Mouse (Mus musculus) Patski (cell line): ENCODE measurements around the gene Cmah. TPM values are rescaled to one million over a fixed set of nuclear protein-coding genes. Genes with fewer than 3 reads are reported as not detected.

Source experiments
- ATAC-seq: fragments of 100-300 bp; one replicate; pipeline ENCODE4 v1.8.0; 2021
- CTCF ChIA-PET: fragments of 350-600 bp; sonication (Branson Sonifier 250); formaldehyde crosslinking; loops from one replicate; lab custom pipeline; 2022; ENCODE audit warnings: inconsistent platforms; lab: Charles Lee
- POLR2A ChIA-PET: fragments of 350-600 bp; sonication (Branson Sonifier 250); formaldehyde crosslinking; loops from one replicate; lab custom pipeline; 2022; ENCODE audit warnings: antibody characterized with exemption, inconsistent platforms; lab: Charles Lee
- DNase-seq: peaks from one replicate; pipeline ENCODE4 v3.0.0-alpha.2; 2011; ENCODE audit warnings: low read depth, low spot score
- H3K27me3 ChIP-seq: fragments of 371-371 bp; one replicate; pipeline ENCODE4 v1.5.1; 2021
- CTCF ChIP-seq: fragments of 100-300 bp; IDR thresholded peaks from one replicate; pipeline ENCODE4 v1.5.1; 2021
- in situ Hi-C: fragments of 300-500 bp; cut with MboI; formaldehyde crosslinking; loops from 3 replicates; pipeline ENCODE4 v1.11.1; 2018; ENCODE audit warnings: low pct_unique_long_range_greater_than_20kb, mixed read lengths
- polyA plus RNA-seq: library from polyadenylated mRNA; unstranded; gene quantifications from one replicate; pipeline ENCODE4 v1.2.3, GENCODE M21; 2021

The Cmah gene
- 0.99 TPM for polyA plus RNA-seq

GRCm38 (mm10) chr13:24327201-24327600 is at the start of gene Cmah:
Gene Cmah (plus strand): TSS chr13:24327404.
- POLR2A ChIA-PET = no interaction called here
- ATAC-seq = no peak
- in situ Hi-C loops = no loop called here
- H3K27me3 ChIP-seq = no peaks in the 10 kb centered on the region
- TF ChIP-seq CTCF = no peak
- CTCF ChIA-PET = interaction anchor here (1.1 to 1.7 kb wide), 2 partner anchors 11 to 13 kb away, joined by 3 to 5 read pairs; no protein-coding TSS in a partner anchor
- no peak for DNase-seq

GRCm38 (mm10) chr13:24279407-24279761 is 47.8 kb upstream of the Cmah start:
- ATAC-seq = no peak
- no peaks in the 10 kb centered on the region for H3K27me3 ChIP-seq
- in situ Hi-C loops = no loop called here
- CTCF ChIA-PET = interaction anchor here (2.1 kb wide), 1 partner anchor 17 kb away, joined by 8 read pairs; no protein-coding TSS in a partner anchor
- POLR2A ChIA-PET = interaction anchor here (0.6 kb wide), 1 partner anchor 354 kb away, joined by 6 read pairs; no protein-coding TSS in a partner anchor
- no peak for DNase-seq
- TF ChIP-seq CTCF = no peak

GRCm38 (mm10) chr13:24279762-24280438 is 47.3 kb upstream of the Cmah start:
- ATAC-seq (peak; percentile 2), DNase-seq (no peak)
- TF ChIP-seq CTCF = no peak
- POLR2A ChIA-PET = interaction anchor here (0.6 to 1.1 kb wide), 2 partner anchors 49 to 355 kb away, joined by 4 to 6 read pairs; no protein-coding TSS in a partner anchor
- in situ Hi-C loops = loop anchor here (5.0 kb wide), 2 partner anchors 168 to 233 kb away; no protein-coding TSS in a partner anchor
- H3K27me3 ChIP-seq = no peaks in the 10 kb centered on the region
- CTCF ChIA-PET = interaction anchor here (0.7 to 1.0 kb wide), 2 partner anchors 11 to 234 kb away, joined by 3 read pairs; no protein-coding TSS in a partner anchor

- ATAC-seq = peak; percentile 94
- peak; percentile 35 for DNase-seq
- peak; percentile 97 for TF ChIP-seq CTCF
- POLR2A ChIA-PET = interaction anchor here (1.0 to 1.1 kb wide), 3 partner anchors 12 to 147 kb away, joined by 3 to 4 read pairs (median 4); no protein-coding TSS in a partner anchor
- CTCF ChIA-PET = interaction anchor here (0.6 to 1.6 kb wide), 18 partner anchors 11 to 457 kb away, joined by 3 to 11 read pairs (median 3); no protein-coding TSS in a partner anchor
- in situ Hi-C loops = loop anchor here (5.0 kb wide), 2 partner anchors 168 to 233 kb away; no protein-coding TSS in a partner anchor
- no peaks in the 10 kb centered on the region for H3K27me3 ChIP-seq
Measured at GRCm38 (mm10) chr13:24280439-24281431, 46.5 kb upstream of the Cmah start, which contains the start of gene Carmil1. Gene Carmil1 (minus strand): TSS chr13:24280795.

GRCm38 (mm10) chr13:24287381-24287780 is 39.8 kb upstream of the Cmah start:
- POLR2A ChIA-PET = no interaction called here
- H3K27me3 ChIP-seq = no peaks in the 10 kb centered on the region
- no peak for TF ChIP-seq CTCF
- DNase-seq (no peak), ATAC-seq (no peak)
- CTCF ChIA-PET = interaction anchor here (1.0 kb wide), 1 partner anchor 9 kb away, joined by 3 read pairs; no protein-coding TSS in a partner anchor
- in situ Hi-C loops = no loop called here

GRCm38 (mm10) chr13:24297252-24297651 is 30.0 kb upstream of the Cmah start:
- H3K27me3 ChIP-seq = no peaks in the 10 kb centered on the region
- DNase-seq (no peak), ATAC-seq (no peak)
- CTCF ChIA-PET = interaction anchor here (0.5 to 2.6 kb wide), 11 partner anchors 9 to 274 kb away, joined by 3 to 11 read pairs (median 4); no protein-coding TSS in a partner anchor
- TF ChIP-seq CTCF = peak; percentile 84
- in situ Hi-C loops = loop anchor here (5.0 kb wide), 1 partner anchor 460 kb away; the partner anchor contains the start of gene Slc17a3
- POLR2A ChIA-PET = interaction anchor here (1.0 kb wide), 1 partner anchor 459 kb away, joined by 3 read pairs; no protein-coding TSS in a partner anchor

GRCm38 (mm10) chr13:24305486-24305885 is 21.7 kb upstream of the Cmah start:
- TF ChIP-seq CTCF = no peak
- no peaks in the 10 kb centered on the region for H3K27me3 ChIP-seq
- ChIA-PET CTCF (interaction anchor here (1.3 kb wide), 1 partner anchor 11 kb away, joined by 3 read pairs; no protein-coding TSS in a partner anchor), POLR2A (no interaction called here)
- ATAC-seq (no peak), DNase-seq (no peak)
- in situ Hi-C loops = no loop called here

GRCm38 (mm10) chr13:24306248-24306647 is 21.0 kb upstream of the Cmah start:
- DNase-seq = no peak
- in situ Hi-C loops = no loop called here
- TF ChIP-seq CTCF = peak; percentile 41
- no peaks in the 10 kb centered on the region for H3K27me3 ChIP-seq
- ATAC-seq = no peak
- CTCF ChIA-PET = interaction anchor here (1.3 kb wide), 2 partner anchors 8 to 10 kb away, joined by 3 read pairs; no protein-coding TSS in a partner anchor
- POLR2A ChIA-PET = no interaction called here

GRCm38 (mm10) chr13:24311011-24311940 is 15.9 kb upstream of the Cmah start:
- ChIA-PET POLR2A (no interaction called here), CTCF (interaction anchor here (1.2 to 1.6 kb wide), 2 partner anchors 9 to 15 kb away, joined by 3 read pairs; no protein-coding TSS in a partner anchor)
- in situ Hi-C loops = loop anchor here (10.0 kb wide), 1 partner anchor 516 kb away; no protein-coding TSS in a partner anchor
- H3K27me3 ChIP-seq = peaks cover 9% of the 10 kb centered on the region
- DNase-seq (no peak), ATAC-seq (no peak)
- no peak for TF ChIP-seq CTCF
